Mouse (Mus musculus): ENCODE results near the gene Ociad1. TPM values are rescaled to one million over a fixed set of nuclear protein-coding genes. Genes with fewer than 3 reads are reported as not detected.

Gene Ociad1
- polyA plus RNA-seq, 1 experiment from 2014 or later = 172 TPM

Other genes with a start within 250 kb of the Ociad1 start
- 40.9 and 41.7 TPM in 2 replicates for gene Fryl, start 36.2 kb upstream of the Ociad1 start, polyA plus RNA-seq (2014; fragmentation: Nextera tagmentation; extraction: Ambion mirVana)
- gene Ociad2, start 48.2 kb downstream of the Ociad1 start, polyA plus RNA-seq (2014; fragmentation: Nextera tagmentation; extraction: Ambion mirVana) = 6.1 and 9.4 TPM in 2 replicates
- gene Cwh43, start 113.3 kb downstream of the Ociad1 start, polyA plus RNA-seq (2014; fragmentation: Nextera tagmentation; extraction: Ambion mirVana) = not detected in 2 replicates
- 71.0 and 73.2 TPM in 2 replicates for gene Dcun1d4, start 188.2 kb downstream of the Ociad1 start, polyA plus RNA-seq (2014; fragmentation: Nextera tagmentation; extraction: Ambion mirVana)